Mouse (Mus musculus): ENCODE measurements around the gene Ssr1. TPM values are rescaled to one million over a fixed set of nuclear protein-coding genes. Genes with fewer than 3 reads are reported as not detected.

The Ssr1 gene
- total and polyA plus RNA-seq, 2 experiments: 5.9 to 24.2 TPM

GRCm38 (mm10) chr13:37941950-37942886 lies 51.8 kb downstream of the Ssr1 start:
- no peaks in the 10 kb centered on the region for H3K79me2 ChIP-seq (ENCODE audit: control insufficient read depth, insufficient read depth, low read length)
- peaks cover 25% of the 10 kb centered on the region for H3K4me1 ChIP-seq (ENCODE audit: control insufficient read depth, insufficient read depth, low read length)
- H3K27me3 ChIP-seq (ENCODE audit: control insufficient read depth, insufficient read depth, low read length): no peaks in the 10 kb centered on the region
- 38% methylated on average over 17 of the region's 17 CpGs for WGBS
- H3K27ac ChIP-seq (replicated peaks; ENCODE audit: insufficient read depth, low read depth, low read length): peak overlapping the region; percentile 82
- peak; percentile 91 for DNase-seq (ENCODE audit: extremely low read depth, low read depth, low spot score)
- H3K9ac ChIP-seq (ENCODE audit: low read depth, low read length): peak overlapping the region; percentile 38; the same call in 1 of the 2 replicates
- peaks cover 3% of the 10 kb centered on the region for H3K36me3 ChIP-seq (ENCODE audit: control insufficient read depth, insufficient read depth, low read length)
- H3K4me3 ChIP-seq (ENCODE audit: insufficient read depth, low read depth, low read length): no peak overlapping the region
- TF ChIP-seq POLR2A (IDR thresholded peaks at IDR 0.05; ENCODE audit: extremely low read depth, insufficient read depth, low read length): no peak
- TF ChIP-seq CTCF (IDR thresholded peaks at IDR 0.05; ENCODE audit: low read depth, low read length): no peak

GRCm38 (mm10) chr13:37941138-37941645 lies 52.8 kb downstream of the Ssr1 start:
- H3K36me3 ChIP-seq (ENCODE audit: control insufficient read depth, insufficient read depth, low read length): peaks cover 8% of the 10 kb centered on the region
- H3K79me2 ChIP-seq (ENCODE audit: control insufficient read depth, insufficient read depth, low read length): no peaks in the 10 kb centered on the region
- peaks cover 25% of the 10 kb centered on the region for H3K4me1 ChIP-seq (ENCODE audit: control insufficient read depth, insufficient read depth, low read length)
- H3K4me3 ChIP-seq (ENCODE audit: insufficient read depth, low read depth, low read length): no peak overlapping the region
- H3K27ac ChIP-seq (replicated peaks; ENCODE audit: insufficient read depth, low read depth, low read length): peak overlapping the region; percentile 82
- 29% methylated on average over 5 of the region's 5 CpGs for WGBS
- H3K9ac ChIP-seq (ENCODE audit: low read depth, low read length): 0 out of 2 replicates have a peak overlapping the region, but pooled peaks have one; percentile 38
- TF ChIP-seq CTCF (IDR thresholded peaks at IDR 0.05; ENCODE audit: low read depth, low read length): no peak
- TF ChIP-seq POLR2A (IDR thresholded peaks at IDR 0.05; ENCODE audit: extremely low read depth, insufficient read depth, low read length): no peak
- H3K27me3 ChIP-seq (ENCODE audit: control insufficient read depth, insufficient read depth, low read length): no peaks in the 10 kb centered on the region
- DNase-seq (ENCODE audit: extremely low read depth, low read depth, low spot score): peak; percentile 34

GRCm38 (mm10) chr13:37940649-37941048 lies 53.4 kb downstream of the Ssr1 start:
- Histone ChIP-seq H3K27me3 (ENCODE audit: control insufficient read depth, insufficient read depth, low read length) (no peaks in the 10 kb centered on the region), H3K27ac (replicated peaks; ENCODE audit: insufficient read depth, low read depth, low read length) (peak overlapping the region; percentile 75), H3K36me3 (ENCODE audit: control insufficient read depth, insufficient read depth, low read length) (peaks cover 10% of the 10 kb centered on the region), H3K79me2 (ENCODE audit: control insufficient read depth, insufficient read depth, low read length) (no peaks in the 10 kb centered on the region), H3K4me3 (ENCODE audit: insufficient read depth, low read depth, low read length) (no peak overlapping the region), H3K4me1 (ENCODE audit: control insufficient read depth, insufficient read depth, low read length) (peaks cover 25% of the 10 kb centered on the region), H3K9ac (ENCODE audit: low read depth, low read length) (no peak overlapping the region)
- 20% methylated on average over 5 of the region's 5 CpGs for WGBS
- DNase-seq (ENCODE audit: extremely low read depth, low read depth, low spot score): peak; percentile 97
- TF ChIP-seq CTCF (IDR thresholded peaks at IDR 0.05; ENCODE audit: low read depth, low read length): no peak
- TF ChIP-seq POLR2A (IDR thresholded peaks at IDR 0.05; ENCODE audit: extremely low read depth, insufficient read depth, low read length): no peak

GRCm38 (mm10) chr13:37940167-37940566 lies 53.9 kb downstream of the Ssr1 start:
- peak; percentile 94 for DNase-seq (ENCODE audit: extremely low read depth, low read depth, low spot score)
- Histone ChIP-seq H3K27me3 (ENCODE audit: control insufficient read depth, insufficient read depth, low read length) (no peaks in the 10 kb centered on the region), H3K4me3 (ENCODE audit: insufficient read depth, low read depth, low read length) (no peak overlapping the region), H3K4me1 (ENCODE audit: control insufficient read depth, insufficient read depth, low read length) (peaks cover 25% of the 10 kb centered on the region), H3K9ac (ENCODE audit: low read depth, low read length) (no peak overlapping the region), H3K79me2 (ENCODE audit: control insufficient read depth, insufficient read depth, low read length) (no peaks in the 10 kb centered on the region), H3K36me3 (ENCODE audit: control insufficient read depth, insufficient read depth, low read length) (peaks cover 13% of the 10 kb centered on the region), H3K27ac (replicated peaks; ENCODE audit: insufficient read depth, low read depth, low read length) (peak overlapping the region; percentile 75)
- no peak for TF ChIP-seq CTCF (IDR thresholded peaks at IDR 0.05; ENCODE audit: low read depth, low read length)
- TF ChIP-seq POLR2A (IDR thresholded peaks at IDR 0.05; ENCODE audit: extremely low read depth, insufficient read depth, low read length): no peak
- 16% methylated on average over 2 of the region's 2 CpGs for WGBS

- TF ChIP-seq POLR2A (IDR thresholded peaks at IDR 0.05; ENCODE audit: extremely low read depth, insufficient read depth, low read length): no peak
- no peak for TF ChIP-seq CTCF (IDR thresholded peaks at IDR 0.05; ENCODE audit: low read depth, low read length)
- Histone ChIP-seq H3K9ac (ENCODE audit: low read depth, low read length) (no peak overlapping the region), H3K36me3 (ENCODE audit: control insufficient read depth, insufficient read depth, low read length) (peaks cover 38% of the 10 kb centered on the region)
Measured at GRCm38 (mm10) chr13:37936351-37936750, 57.7 kb downstream of the Ssr1 start.

More at GRCm38 (mm10) chr13:37936351-37936750, 57.7 kb downstream of the Ssr1 start:
- Histone ChIP-seq H3K4me1 (ENCODE audit: control insufficient read depth, insufficient read depth, low read length) (peaks cover 9% of the 10 kb centered on the region), H3K27ac (replicated peaks; ENCODE audit: insufficient read depth, low read depth, low read length) (no peak overlapping the region), H3K27me3 (ENCODE audit: control insufficient read depth, insufficient read depth, low read length) (no peaks in the 10 kb centered on the region), H3K79me2 (ENCODE audit: control insufficient read depth, insufficient read depth, low read length) (peaks cover 7% of the 10 kb centered on the region; the same call in 1 of the 2 replicates), H3K4me3 (ENCODE audit: insufficient read depth, low read depth, low read length) (no peak overlapping the region)
- 82% methylated on average over 3 of the region's 3 CpGs for WGBS
- no peak for DNase-seq (ENCODE audit: extremely low read depth, low read depth, low spot score)

Data from liver, adult 2 months (tissue).